Mouse (Mus musculus) brain, embryonic 14.5 days (tissue): ENCODE data around the gene Chmp4b.

Source experiments
- CTCF ChIP-seq: fragments of 200-500 bp; IDR thresholded peaks from 2 replicates; pipeline ENCODE4 v1.5.1; 2012; ENCODE audit warnings: inconsistent platforms, mild to moderate bottlenecking, moderate library complexity, borderline replicate concordance; ENCODE audit not compliant: insufficient read depth, insufficient read length; ENCODE audit errors: extremely low read depth
- POLR2A ChIP-seq: fragments of 200-500 bp; IDR thresholded peaks from 2 replicates; pipeline ENCODE4 v1.6.1; 2012; ENCODE audit warnings: mild to moderate bottlenecking, inconsistent platforms, borderline replicate concordance; ENCODE audit not compliant: poor library complexity, insufficient read depth, insufficient read length, severe bottlenecking; ENCODE audit errors: extremely low read depth

- TF ChIP-seq POLR2A (no peak), CTCF (no peak)
Measured at GRCm38 (mm10) chr2:154729737-154730136, 78.2 kb downstream of the Chmp4b start.
